Mouse (Mus musculus) forebrain, embryonic 14.5 days (tissue): Measurements from ENCODE around the gene Icam1. TPM values are rescaled to one million over a fixed set of nuclear protein-coding genes. Genes with fewer than 3 reads are reported as not detected.
"Not testable (repeated sequence)": the region's sequence is repeated elsewhere in the genome, so short reads cannot be mapped to it uniquely, and the experiment has no call there.

Source experiments
- ATAC-seq: fragments of 200-750 bp; cut with Nextera tagmentation; 2 replicates; pipeline ENCODE4 v1.8.0; 2017; ENCODE audit warnings: mild to moderate bottlenecking, moderate library complexity
- DNase-seq: peaks from one replicate; pipeline ENCODE4 v3.0.0-alpha.2; 2015; ENCODE audit warnings: low spot score
- H3K27ac ChIP-seq: fragments of 300-500 bp; sonication (generic); 2 replicates; pipeline ENCODE4 v1.5.1; 2014; ENCODE audit warnings: low read depth, mild to moderate bottlenecking, control low read depth, low read length, moderate library complexity
- H3K27me3 ChIP-seq: fragments of 300-500 bp; sonication (generic); replicated peaks from 2 replicates; pipeline ENCODE4 v1.6.1; 2014; ENCODE audit warnings: low read length, control low read depth, mixed read lengths; ENCODE audit not compliant: control insufficient read depth, insufficient read depth
- H3K36me3 ChIP-seq: fragments of 300-500 bp; sonication (generic); 2 replicates; pipeline ENCODE4 v1.6.1; 2014; ENCODE audit warnings: low read length, control low read depth; ENCODE audit not compliant: control insufficient read depth, insufficient read depth
- H3K4me1 ChIP-seq: fragments of 300-500 bp; sonication (generic); 2 replicates; pipeline ENCODE4 v1.6.1; 2014; ENCODE audit warnings: antibody characterized with exemption, low read length, control low read depth; ENCODE audit not compliant: control insufficient read depth, insufficient read depth
- H3K4me2 ChIP-seq: fragments of 300-500 bp; sonication (generic); 2 replicates; pipeline ENCODE4 v1.6.1; 2014; ENCODE audit warnings: mild to moderate bottlenecking, control low read depth, low read length
- H3K4me3 ChIP-seq: fragments of 300-500 bp; sonication (generic); 2 replicates; pipeline ENCODE4 v1.5.1; 2014; ENCODE audit warnings: low read depth, low read length, control low read depth
- H3K9ac ChIP-seq: fragments of 300-500 bp; sonication (generic); 2 replicates; pipeline ENCODE4 v1.6.1; 2014; ENCODE audit warnings: mild to moderate bottlenecking, low read length, control low read depth, moderate library complexity
- H3K9me3 ChIP-seq: fragments of 300-500 bp; sonication (generic); replicated peaks from 2 replicates; pipeline ENCODE4 v1.6.1; 2016; ENCODE audit warnings: low read length, control low read depth, mixed read lengths; ENCODE audit not compliant: control insufficient read depth
- WGBS: fragments of 180-500 bp; shearing (Covaris S2); extraction: QIAGEN DNeasy Blood & Tissue Kit; methylation state at CpG from one replicate; pipeline ENCODE4 v1.1.7; 2014; 5-methylcytosine and 5-hydroxymethylcytosine counted together
- polyA plus RNA-seq: library from polyadenylated mRNA; unstranded; fragments of >200 nt; fragmentation: Nextera tagmentation; extraction: Ambion mirVana; gene quantifications from 2 replicates; pipeline ENCODE4 v1.2.1, GENCODE M21; 2014

Icam1 gene
- polyA plus RNA-seq, 1 experiment from 2014 or later: 3.5 TPM

GRCm38 (mm10) chr9:20987953-20988352, 27.8 kb upstream of the Icam1 start:
- no peaks in the 10 kb centered on the region for H3K4me1 ChIP-seq
- no peaks in the 10 kb centered on the region for H3K36me3 ChIP-seq
- no peaks in the 10 kb centered on the region for H3K9me3 ChIP-seq
- no peak for DNase-seq
- no peak overlapping the region for H3K4me3 ChIP-seq
- H3K27ac ChIP-seq: no peak overlapping the region
- ATAC-seq: no peak
- no peak overlapping the region for H3K4me2 ChIP-seq
- 14% methylated on average over 7 of the region's 7 CpGs for WGBS
- no peaks in the 10 kb centered on the region for H3K27me3 ChIP-seq
- H3K9ac ChIP-seq: no peak overlapping the region

DNA sequence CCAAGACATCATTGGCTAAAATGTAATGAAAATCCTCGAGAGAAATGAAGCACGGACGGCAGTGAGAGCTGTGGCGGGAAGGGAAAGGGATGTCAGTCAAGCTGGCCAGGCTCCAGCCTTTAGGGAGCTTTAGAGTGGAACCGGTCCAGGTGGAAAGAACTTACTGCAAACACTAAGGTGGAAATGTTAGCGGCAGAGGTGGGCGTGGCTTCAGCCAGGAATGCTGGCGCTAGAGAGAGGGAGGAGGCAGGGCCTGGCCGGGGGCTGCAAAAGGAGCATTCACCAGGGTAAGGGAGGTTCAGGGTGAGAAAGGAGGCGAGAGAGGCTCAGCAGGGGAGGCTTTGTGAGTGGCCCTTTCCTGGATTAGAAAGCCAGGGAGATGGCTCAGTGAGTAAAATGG, 24.9 kb upstream of the Icam1 start:
- ATAC-seq: no peak
- no peaks in the 10 kb centered on the region for H3K27me3 ChIP-seq
- H3K4me3 ChIP-seq: no peak overlapping the region
- 4% methylated on average over 10 of the region's 10 CpGs for WGBS
- no peak overlapping the region for H3K27ac ChIP-seq
- H3K36me3 ChIP-seq: no peaks in the 10 kb centered on the region
- no peaks in the 10 kb centered on the region for H3K9me3 ChIP-seq
- peak overlapping the region; percentile 0; the same call in 1 of the 2 replicates for H3K9ac ChIP-seq
- no peaks in the 10 kb centered on the region for H3K4me1 ChIP-seq
- no peak overlapping the region for H3K4me2 ChIP-seq
- DNase-seq: no peak

GRCm38 (mm10) chr9:20991587-20991986, 24.2 kb upstream of the Icam1 start:
- 92% methylated on average over 4 of the region's 4 CpGs for WGBS
- H3K9me3 ChIP-seq: no peaks in the 10 kb centered on the region

DNA sequence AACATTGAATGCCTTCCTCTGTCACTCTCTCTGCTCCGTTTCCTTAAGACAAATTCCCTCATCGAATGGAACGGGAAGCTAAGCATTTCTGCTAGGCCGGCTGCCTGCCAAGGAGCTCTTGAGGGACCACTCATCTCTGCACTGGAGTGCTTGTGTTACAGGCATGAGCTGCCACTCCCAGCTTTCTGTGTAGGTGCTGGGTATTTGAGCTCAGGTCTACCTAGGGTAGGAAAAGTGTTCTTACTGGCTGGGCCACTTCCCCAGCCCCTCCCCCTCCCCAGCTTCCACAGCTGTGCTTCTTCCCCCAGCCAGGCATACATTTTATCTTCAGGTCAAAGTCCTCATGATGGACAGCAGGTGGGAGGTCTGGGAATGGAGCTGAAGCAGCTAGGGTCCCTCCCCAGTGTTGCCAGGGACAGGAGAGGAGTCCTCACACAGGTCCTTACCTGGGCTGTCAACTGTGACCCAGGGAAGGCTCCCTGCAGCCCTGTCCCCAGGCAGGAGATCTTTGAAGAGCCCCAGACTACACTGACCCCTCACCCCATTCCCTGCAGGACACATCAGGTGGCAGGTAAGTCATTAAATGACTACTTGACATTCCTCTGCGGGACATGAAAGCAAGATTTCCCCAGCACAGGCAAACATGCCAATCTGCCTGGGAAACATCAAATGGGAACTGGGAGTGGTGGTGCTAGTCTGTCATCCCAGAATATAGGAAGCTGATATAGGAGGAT, 22.5 kb upstream of the Icam1 start:
- Histone ChIP-seq H3K4me1 (no peaks in the 10 kb centered on the region), H3K27me3 (no peaks in the 10 kb centered on the region), H3K27ac (no peak overlapping the region), H3K4me2 (no peak overlapping the region), H3K9ac (no peak overlapping the region), H3K9me3 (no peaks in the 10 kb centered on the region), H3K36me3 (no peaks in the 10 kb centered on the region), H3K4me3 (no peak overlapping the region)
- DNase-seq (no peak), ATAC-seq (no peak)
- 57% methylated on average over 5 of the region's 5 CpGs for WGBS

More at GRCm38 (mm10) chr9:20991587-20991986, 24.2 kb upstream of the Icam1 start:
- Histone ChIP-seq H3K36me3 (no peaks in the 10 kb centered on the region), H3K27me3 (no peaks in the 10 kb centered on the region), H3K9ac (no peak overlapping the region), H3K4me1 (no peaks in the 10 kb centered on the region), H3K4me3 (no peak overlapping the region), H3K27ac (no peak overlapping the region), H3K4me2 (no peak overlapping the region)
- ATAC-seq (no peak), DNase-seq (no peak)

GRCm38 (mm10) chr9:20995069-20995468, 20.7 kb upstream of the Icam1 start:
- Histone ChIP-seq H3K9me3 (no peaks in the 10 kb centered on the region), H3K4me2 (no peak overlapping the region), H3K36me3 (no peaks in the 10 kb centered on the region), H3K9ac (no peak overlapping the region), H3K4me1 (no peaks in the 10 kb centered on the region), H3K27ac (no peak overlapping the region), H3K27me3 (no peaks in the 10 kb centered on the region), H3K4me3 (no peak overlapping the region)
- WGBS: 51% methylated on average over 3 of the region's 3 CpGs
- ATAC-seq (no peak), DNase-seq (no peak)

DNA sequence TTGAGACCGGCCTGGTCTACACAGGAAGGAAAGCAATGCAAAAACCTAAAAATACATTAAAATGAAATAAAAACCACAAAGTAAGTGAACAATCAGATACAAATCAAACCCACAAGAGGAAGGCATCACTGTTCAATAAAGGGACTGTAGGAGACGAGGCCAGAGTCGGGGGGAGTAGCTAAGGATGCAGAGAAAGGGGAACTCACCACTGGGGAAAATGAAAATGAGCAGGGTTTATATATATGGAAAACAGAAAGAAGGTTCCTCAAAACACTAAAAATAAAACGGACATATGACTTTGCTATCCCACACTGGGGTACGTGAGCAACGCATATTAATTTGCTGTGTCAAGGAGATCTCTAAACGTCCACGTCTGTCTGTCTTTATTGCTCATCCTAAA, 18.7 kb upstream of the Icam1 start:
- no peak overlapping the region for H3K27ac ChIP-seq
- H3K4me2 ChIP-seq: no peak overlapping the region
- H3K9ac ChIP-seq: no peak overlapping the region
- 91% methylated on average over 8 of the region's 8 CpGs for WGBS
- no peak overlapping the region for H3K4me3 ChIP-seq
- no peaks in the 10 kb centered on the region for H3K4me1 ChIP-seq
- no peaks in the 10 kb centered on the region for H3K9me3 ChIP-seq
- H3K36me3 ChIP-seq: no peaks in the 10 kb centered on the region
- no peaks in the 10 kb centered on the region for H3K27me3 ChIP-seq
- DNase-seq: no peak
- ATAC-seq: no peak

- not testable (repeated sequence) for H3K27me3 ChIP-seq, H3K9me3 ChIP-seq, H3K36me3 ChIP-seq, DNase-seq, H3K9ac ChIP-seq, H3K4me2 ChIP-seq, ATAC-seq, H3K4me1 ChIP-seq, H3K4me3 ChIP-seq, H3K27ac ChIP-seq
- WGBS: 83% methylated on average over 1 of the region's 1 CpGs
Observed at GRCm38 (mm10) chr9:20998337-20998736, 17.4 kb upstream of the Icam1 start.

GRCm38 (mm10) chr9:21000811-21001210, 15.0 kb upstream of the Icam1 start:
- ATAC-seq (no peak), DNase-seq (no peak)
- Histone ChIP-seq H3K4me3 (no peak overlapping the region), H3K36me3 (peaks cover 7% of the 10 kb centered on the region; the same call in 1 of the 2 replicates), H3K4me1 (no peaks in the 10 kb centered on the region), H3K9ac (no peak overlapping the region), H3K27ac (no peak overlapping the region), H3K4me2 (no peak overlapping the region), H3K9me3 (no peaks in the 10 kb centered on the region), H3K27me3 (no peaks in the 10 kb centered on the region)

DNA sequence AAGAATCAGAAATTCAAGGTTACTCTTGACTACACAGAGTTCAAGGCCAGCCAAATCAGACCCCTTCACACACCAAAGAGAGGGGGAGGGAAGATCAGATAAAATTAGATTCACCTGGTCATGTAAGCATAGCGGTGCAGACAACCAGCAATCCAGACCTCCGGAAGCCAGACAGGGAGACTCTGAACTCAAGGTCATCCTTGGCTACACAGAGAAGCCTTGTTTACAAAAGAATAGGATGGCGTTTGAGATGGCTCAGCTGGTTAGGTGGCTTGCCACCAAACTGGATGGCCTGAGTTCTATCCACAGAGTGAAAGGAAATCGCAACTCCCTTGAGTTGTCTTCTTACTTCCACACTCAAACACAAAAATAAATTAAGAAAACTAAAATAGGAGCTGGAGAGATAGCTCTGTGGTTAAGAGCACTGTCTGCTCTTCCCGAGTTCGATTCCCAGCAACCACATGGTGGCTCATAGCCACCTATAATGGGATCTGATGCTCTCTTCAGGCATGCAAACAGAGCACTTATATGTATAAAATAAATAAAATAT, 14.1 kb upstream of the Icam1 start:
- H3K9me3 ChIP-seq: no peaks in the 10 kb centered on the region
- ATAC-seq (no peak), DNase-seq (no peak)
- no peak overlapping the region for H3K4me3 ChIP-seq
- 79% methylated on average over 6 of the region's 6 CpGs for WGBS
- peaks cover 15% of the 10 kb centered on the region for H3K36me3 ChIP-seq
- no peaks in the 10 kb centered on the region for H3K4me1 ChIP-seq
- no peaks in the 10 kb centered on the region for H3K27me3 ChIP-seq
- no peak overlapping the region for H3K27ac ChIP-seq
- H3K9ac ChIP-seq: no peak overlapping the region
- peak overlapping the region; percentile 82 for H3K4me2 ChIP-seq
